Mouse (Mus musculus): ENCODE measurements around the gene Pusl1.

Gene Pusl1

GRCm38 (mm10) chr4:155841003-155841454 lies 50.6 kb downstream of the Pusl1 start:
- peak; percentile 88 for DNase-seq

- DNase-seq = peak; percentile 30
These were observed 51.2 kb downstream of the Pusl1 start for GRCm38 (mm10) chr4:155840076-155841002.

GRCm38 (mm10) chr4:155839483-155839910 lies 52.1 kb downstream of the Pusl1 start, which contains the start of gene Mxra8:
TSS of gene Mxra8 (plus strand) at chr4:155839680.
- peak; percentile 97 for DNase-seq

- DNase-seq = peak; percentile 79
These were observed 53.1 kb downstream of the Pusl1 start for GRCm38 (mm10) chr4:155838187-155839153.
